Mouse (Mus musculus) heart, postnatal 25 days (tissue): ENCODE results near the gene Gmds. TPM values are rescaled to one million over a fixed set of nuclear protein-coding genes. Genes with fewer than 3 reads are reported as not detected.

ENCODE experiments used
- DNase-seq: peaks from one replicate; pipeline ENCODE4 v3.0.0; 2022; ENCODE audit warnings: low spot score
- intact Hi-C: fragments of 180-260 bp; cut with DNase I; formaldehyde crosslinking; loops from one replicate; pipeline ENCODE4 v1.15.1; 2025
- total RNA-seq, 2 experiments: library from RNA; stranded (reverse); gene quantifications; 2 replicates each; pipeline ENCODE4 v1.2.3; 2021

Gmds gene
- total RNA-seq, 2 experiments from 2014 or later: 4.5 to 5.1 TPM

GRCm38 (mm10) chr13:31978126-31978525 lies 360.4 kb downstream of the Gmds start:
- intact Hi-C loops: no loop called here
- DNase-seq: no peak

- no peak for DNase-seq
- intact Hi-C loops: no loop called here
Measured at GRCm38 (mm10) chr13:31974751-31975479, 363.6 kb downstream of the Gmds start.

- intact Hi-C loops: no loop called here
- no peak for DNase-seq
Measured at GRCm38 (mm10) chr13:31971040-31971501, 367.5 kb downstream of the Gmds start.

- intact Hi-C loops: no loop called here
- DNase-seq: no peak
Measured at GRCm38 (mm10) chr13:31968272-31968671, 370.3 kb downstream of the Gmds start.

GRCm38 (mm10) chr13:31966931-31967532 lies 371.5 kb downstream of the Gmds start:
- DNase-seq: no peak
- intact Hi-C loops: no loop called here

- peak; percentile 15 for DNase-seq
- intact Hi-C loops: no loop called here
Measured at GRCm38 (mm10) chr13:31960514-31960913, 378.0 kb downstream of the Gmds start.

- intact Hi-C loops: loop anchor here (5.0 to 10.0 kb wide), 2 partner anchors 254 to 336 kb away; no protein-coding TSS in a partner anchor
- peak; percentile 9 for DNase-seq
Measured at GRCm38 (mm10) chr13:31958346-31959335, 379.9 kb downstream of the Gmds start.

- DNase-seq: peak; percentile 9
- intact Hi-C loops: loop anchor here (5.0 to 10.0 kb wide), 2 partner anchors 256 to 338 kb away; no protein-coding TSS in a partner anchor
Measured at GRCm38 (mm10) chr13:31956584-31956983, 382.0 kb downstream of the Gmds start.

GRCm38 (mm10) chr13:31956112-31956511 lies 382.4 kb downstream of the Gmds start:
- DNase-seq: no peak
- intact Hi-C loops: loop anchor here (5.0 to 10.0 kb wide), 2 partner anchors 256 to 339 kb away; no protein-coding TSS in a partner anchor

- DNase-seq: no peak
- intact Hi-C loops: loop anchor here (5.0 to 10.0 kb wide), 2 partner anchors 257 to 340 kb away; no protein-coding TSS in a partner anchor
Measured at GRCm38 (mm10) chr13:31955171-31955570, 383.4 kb downstream of the Gmds start.

GRCm38 (mm10) chr13:31944676-31945210 lies 393.8 kb downstream of the Gmds start:
- no peak for DNase-seq
- intact Hi-C loops: no loop called here

GRCm38 (mm10) chr13:31943482-31944275 lies 394.9 kb downstream of the Gmds start:
- no peak for DNase-seq
- intact Hi-C loops: no loop called here

- intact Hi-C loops: no loop called here
- DNase-seq: no peak
Measured at GRCm38 (mm10) chr13:31929299-31929698, 409.2 kb downstream of the Gmds start.

- intact Hi-C loops: no loop called here
Measured at GRCm38 (mm10) chr13:31926599-31926998, 411.9 kb downstream of the Gmds start.

GRCm38 (mm10) chr13:31924506-31924905 lies 414.0 kb downstream of the Gmds start:
- intact Hi-C loops: no loop called here
- no peak for DNase-seq

More at GRCm38 (mm10) chr13:31926599-31926998, 411.9 kb downstream of the Gmds start:
- DNase-seq: no peak

GRCm38 (mm10) chr13:31919716-31920115 lies 418.8 kb downstream of the Gmds start:
- no peak for DNase-seq
- intact Hi-C loops: no loop called here

GRCm38 (mm10) chr13:31917387-31917786 lies 421.2 kb downstream of the Gmds start:
- intact Hi-C loops: no loop called here
- DNase-seq: no peak

- peak; percentile 7 for DNase-seq
- intact Hi-C loops: no loop called here
Measured at GRCm38 (mm10) chr13:31915748-31916147, 422.8 kb downstream of the Gmds start.
